Mouse (Mus musculus) left cerebral cortex, postnatal 36 days (tissue): ENCODE results near the gene Gli3. TPM values are rescaled to one million over a fixed set of nuclear protein-coding genes. Genes with fewer than 3 reads are reported as not detected.

Experiments
- DNase-seq, 2 experiments: peaks; one replicate each; pipeline ENCODE4 v3.0.0; 2021 to 2022; ENCODE audit warnings: low spot score in 2 of 2, mixed read lengths in 1 of 2
- intact Hi-C: fragments of 180-260 bp; cut with DNase I; formaldehyde crosslinking; loops from one replicate; pipeline ENCODE4 v1.15.1; 2025
- total RNA-seq, 2 experiments: library from RNA; stranded (reverse); gene quantifications; 2 replicates each; pipeline ENCODE4 v1.2.3; 2021

The Gli3 gene
- total RNA-seq, 2 experiments from 2014 or later: 9.3 to 9.5 TPM

DNA sequence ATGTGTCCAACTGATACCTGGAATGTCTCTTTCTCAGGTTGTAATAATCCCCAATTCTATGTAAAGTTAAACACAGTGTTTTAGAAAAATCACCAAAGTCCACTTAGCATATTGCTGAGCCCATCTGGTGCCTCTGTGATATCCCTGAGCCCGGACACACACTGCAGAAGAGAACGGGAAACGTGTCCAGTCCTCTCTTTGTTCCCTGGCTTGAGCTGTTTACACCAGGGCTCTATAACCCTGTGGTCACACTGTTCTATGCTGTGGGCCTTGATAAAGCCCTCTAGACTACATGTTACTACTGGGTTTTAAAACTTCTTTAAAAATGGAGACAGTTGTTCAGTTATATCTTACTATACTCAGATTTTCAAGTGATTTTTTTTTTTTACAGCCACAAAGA is 154.4 kb downstream of the Gli3 start:
- intact Hi-C loops: no loop called here
- DNase-seq: no peak

- no peak for DNase-seq
- intact Hi-C loops: no loop called here
These were observed 155.1 kb downstream of the Gli3 start for GRCm38 (mm10) chr13:15618051-15618692.

GRCm38 (mm10) chr13:15621009-15621408 is 158.0 kb downstream of the Gli3 start:
- intact Hi-C loops: no loop called here

DNA sequence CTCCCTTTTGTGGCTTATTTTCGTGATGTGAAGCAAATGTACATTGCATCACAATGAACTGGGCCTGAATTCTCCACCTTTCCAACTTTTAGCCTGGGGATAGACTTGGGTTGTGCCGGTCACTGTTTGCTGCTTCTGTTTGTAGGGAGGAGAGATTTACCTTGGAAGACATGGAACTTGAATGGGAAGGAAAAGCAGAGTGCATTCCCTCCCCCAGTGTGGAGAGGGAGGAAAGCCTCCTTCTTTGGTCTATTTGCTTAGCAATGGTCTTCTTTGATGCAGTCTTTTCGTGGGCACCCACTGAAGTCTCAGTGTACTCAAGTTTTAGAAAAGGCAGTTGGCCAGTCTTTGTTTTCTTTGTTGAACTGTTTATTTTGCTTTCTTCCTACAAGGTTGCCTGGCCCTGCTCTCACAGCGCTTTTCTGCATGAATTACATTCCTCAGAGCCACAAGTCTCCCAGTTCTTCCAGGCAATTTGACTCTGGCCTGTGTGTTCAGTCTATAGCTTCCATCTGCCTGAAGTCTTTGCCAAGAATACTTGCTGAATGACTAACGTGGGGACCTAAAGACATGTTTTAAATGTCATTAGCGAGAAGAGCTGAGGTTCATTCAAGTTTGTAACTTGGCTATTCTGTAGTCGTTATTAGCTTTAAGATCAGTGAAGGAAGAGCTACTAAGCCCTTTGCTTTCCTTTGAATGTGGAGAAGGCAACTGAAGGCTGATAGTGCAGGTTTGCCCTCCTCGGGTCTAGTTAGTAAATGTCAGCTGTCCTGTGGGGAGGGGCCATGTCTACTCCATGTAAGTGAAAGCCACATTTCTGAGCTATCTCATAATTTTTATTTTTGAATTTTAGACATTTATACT is 161.7 kb downstream of the Gli3 start:
- intact Hi-C loops: no loop called here

More at GRCm38 (mm10) chr13:15621009-15621408, 158.0 kb downstream of the Gli3 start:
- DNase-seq: no peak

DNA sequence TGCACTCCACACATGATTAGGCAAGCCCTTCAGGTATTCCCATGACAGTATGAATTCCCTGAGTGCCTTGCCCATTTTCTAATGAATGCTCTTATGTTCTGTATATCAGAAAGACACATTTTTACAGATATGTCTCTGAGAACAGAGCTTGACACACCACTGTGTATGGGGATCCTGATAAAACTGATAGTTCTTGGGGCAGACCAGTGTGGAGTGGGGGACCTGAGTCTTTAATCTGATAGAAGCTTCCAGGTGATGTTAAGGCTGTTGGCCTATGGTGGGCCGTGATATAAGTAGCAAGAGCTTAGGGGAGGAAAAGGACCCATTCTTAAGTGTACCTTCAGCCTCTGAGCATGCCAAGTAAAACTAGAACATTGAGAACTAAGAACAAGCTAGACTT is 178.5 kb downstream of the Gli3 start:
- DNase-seq: no peak

More for the DNA sequence above, 161.7 kb downstream of the Gli3 start:
- no peak for DNase-seq

GRCm38 (mm10) chr13:15660502-15660901 is 197.5 kb downstream of the Gli3 start:
- DNase-seq: no peak
- intact Hi-C loops: no loop called here

More for the DNA sequence above, 178.5 kb downstream of the Gli3 start:
- intact Hi-C loops: no loop called here

GRCm38 (mm10) chr13:15662375-15662774 is 199.3 kb downstream of the Gli3 start:
- DNase-seq: no peak
- intact Hi-C loops: no loop called here

- DNase-seq: no peak
- intact Hi-C loops: no loop called here
These were observed 201.7 kb downstream of the Gli3 start for GRCm38 (mm10) chr13:15664580-15665201.

GRCm38 (mm10) chr13:15665514-15665913 is 202.5 kb downstream of the Gli3 start:
- intact Hi-C loops: no loop called here
- DNase-seq: no peak

DNA sequence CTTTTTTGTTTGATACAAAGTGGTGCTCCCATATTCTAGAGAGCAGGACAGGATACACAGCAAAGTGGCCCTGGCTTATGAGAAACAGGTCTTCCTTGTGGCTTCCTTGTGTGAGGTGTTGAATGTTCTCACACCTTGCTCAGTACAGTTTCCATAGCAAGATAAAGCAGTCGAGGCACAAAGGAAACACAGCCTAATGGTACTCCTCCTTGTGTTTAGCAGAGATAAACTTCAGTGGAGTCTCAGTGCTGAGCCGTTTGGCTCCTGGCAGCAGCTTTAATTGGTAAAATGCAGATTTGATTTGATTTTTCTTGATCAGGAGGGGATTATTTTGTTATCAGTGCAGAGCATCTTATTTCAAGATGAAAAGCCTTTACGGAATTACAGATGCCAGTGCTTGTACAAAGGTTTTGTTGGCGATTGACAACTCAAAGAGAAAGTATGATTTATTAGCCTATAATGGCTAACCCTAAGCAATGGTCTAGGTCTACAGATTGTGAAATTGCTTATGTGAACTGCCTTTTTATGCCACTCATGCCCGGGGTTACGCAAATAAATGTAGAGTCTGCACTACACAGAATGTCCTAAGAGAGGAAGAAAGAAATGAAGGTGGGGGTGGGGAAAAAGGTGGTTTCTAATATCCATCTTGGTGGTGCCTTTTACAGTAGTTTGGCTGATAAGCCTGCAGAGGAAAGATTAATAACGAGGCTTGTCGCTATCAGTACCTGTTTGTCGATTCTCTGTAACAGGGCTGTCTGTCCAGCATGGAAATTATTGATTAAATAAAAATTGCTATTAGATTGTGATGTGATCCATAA is 207.3 kb downstream of the Gli3 start:
- no peak for DNase-seq
- intact Hi-C loops: no loop called here

GRCm38 (mm10) chr13:15670962-15671313 is 207.9 kb downstream of the Gli3 start:
- intact Hi-C loops: no loop called here
- DNase-seq: no peak

GRCm38 (mm10) chr13:15675480-15675879 is 212.4 kb downstream of the Gli3 start:
- no peak for DNase-seq
- intact Hi-C loops: no loop called here

DNA sequence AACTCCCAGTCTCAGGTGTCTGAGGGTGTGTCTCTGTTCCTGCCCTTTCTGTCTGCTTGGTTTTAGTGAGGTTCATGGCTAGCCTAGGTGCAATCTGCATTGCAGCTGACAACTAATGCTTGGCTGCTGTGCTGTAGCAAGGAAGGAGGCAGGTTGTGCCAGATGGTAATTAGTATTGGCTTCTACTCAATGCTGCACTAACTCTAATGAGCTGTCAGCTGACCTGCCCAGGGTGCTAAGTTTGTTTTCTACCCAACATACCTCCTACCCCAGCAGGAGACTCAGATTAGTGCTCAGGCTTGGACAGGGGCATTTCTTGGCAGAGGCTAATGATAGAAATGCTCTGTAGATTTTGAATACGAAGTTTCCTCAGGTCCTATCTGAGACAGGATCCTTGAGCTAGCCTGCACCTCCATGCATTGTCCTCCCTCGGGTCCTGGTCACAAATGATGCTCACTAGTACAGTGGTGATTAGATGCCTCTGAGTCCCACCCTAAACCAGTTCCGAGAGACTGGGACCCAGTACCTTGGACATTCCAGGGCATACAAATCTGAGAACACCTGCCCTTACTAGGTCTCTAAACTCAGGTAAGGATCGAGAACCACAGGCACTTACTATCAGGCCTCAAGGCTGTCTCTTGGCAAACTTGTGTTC is 214.2 kb downstream of the Gli3 start:
- intact Hi-C loops: no loop called here
- no peak for DNase-seq

- intact Hi-C loops: no loop called here
- no peak for DNase-seq
These were observed 218.5 kb downstream of the Gli3 start for GRCm38 (mm10) chr13:15681530-15681929.

DNA sequence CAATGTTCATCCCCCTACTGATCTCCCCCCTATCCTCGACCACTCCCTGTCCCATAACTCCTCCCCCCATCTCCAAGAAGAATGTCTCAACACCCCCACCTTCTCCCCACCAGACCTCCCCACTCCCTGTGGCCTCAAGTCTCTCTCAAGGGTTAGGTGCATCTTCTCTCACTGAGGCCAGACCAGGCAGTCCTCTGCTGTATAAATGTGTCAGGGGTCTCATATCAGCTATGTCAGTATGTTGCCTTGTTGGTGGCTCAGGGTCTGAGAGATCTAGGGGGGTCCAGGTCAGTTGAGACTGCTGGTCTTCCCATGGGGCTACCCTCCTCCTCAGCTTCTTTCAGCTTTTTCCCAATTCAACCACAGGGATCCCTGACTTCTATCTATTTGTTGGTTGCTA is 220.0 kb downstream of the Gli3 start:
- DNase-seq: no peak
- intact Hi-C loops: no loop called here

- DNase-seq: no peak
- intact Hi-C loops: no loop called here
These were observed 225.2 kb downstream of the Gli3 start for GRCm38 (mm10) chr13:15688074-15688825.

DNA sequence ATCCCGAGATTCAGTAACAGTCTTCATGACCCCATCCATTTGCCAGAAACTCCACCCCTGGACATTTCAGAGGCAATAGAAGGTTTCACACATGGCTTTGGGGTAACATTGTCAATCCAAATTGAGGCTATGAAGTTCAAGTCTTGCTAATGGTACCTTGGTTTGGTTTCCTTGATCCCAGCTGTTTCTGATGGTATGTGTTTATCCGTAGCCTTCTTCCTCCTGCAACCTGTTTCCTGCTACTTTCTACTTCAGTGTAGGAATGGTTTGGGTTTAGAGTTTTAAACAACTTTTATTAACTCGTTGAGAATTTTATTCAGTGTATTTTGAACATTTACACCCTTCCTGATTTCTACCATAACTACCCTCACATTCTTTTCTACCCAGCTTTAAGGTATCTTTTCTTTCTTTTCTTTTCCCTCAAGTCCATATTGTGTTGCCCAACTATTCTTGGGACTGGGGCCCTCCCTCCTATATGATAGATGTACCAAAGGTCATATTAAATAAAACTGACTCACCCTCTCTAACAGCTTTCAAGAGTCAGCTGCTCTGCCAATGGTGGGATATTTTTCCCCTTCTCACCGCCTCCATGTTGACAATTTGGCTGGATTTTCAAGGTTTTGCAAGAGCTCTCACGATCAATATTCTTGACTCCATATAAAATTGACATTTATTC is 225.9 kb downstream of the Gli3 start:
- no peak for DNase-seq
- intact Hi-C loops: no loop called here

- intact Hi-C loops: no loop called here
These were observed 228.9 kb downstream of the Gli3 start for GRCm38 (mm10) chr13:15691751-15692464.

More at GRCm38 (mm10) chr13:15691751-15692464, 228.9 kb downstream of the Gli3 start:
- DNase-seq: no peak
